ENCODE assay signal across 8 mouse cellular contexts in the genomic region with DNA sequence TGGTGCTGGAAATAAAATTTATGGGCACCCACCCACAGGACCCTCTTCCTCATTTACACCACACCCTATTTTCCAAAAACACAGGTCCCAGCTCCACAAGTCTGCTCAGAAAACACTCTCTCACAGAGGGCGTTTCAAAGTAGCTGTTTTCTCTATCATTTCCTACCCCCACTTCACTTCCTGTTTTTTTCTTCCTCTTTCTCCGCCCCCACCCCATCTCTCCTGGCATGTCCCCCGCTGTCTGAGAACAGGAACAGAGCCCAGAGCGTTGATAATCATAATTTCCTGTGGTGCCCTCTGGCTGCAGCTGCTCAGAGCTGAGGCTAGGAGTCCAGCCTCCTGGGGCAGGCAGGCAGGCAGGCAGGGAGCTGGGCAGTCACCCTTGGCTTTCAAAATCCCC. TPM values are rescaled to one million over a fixed set of nuclear protein-coding genes. Genes with fewer than 3 reads are reported as not detected.
DNase-seq lines count a peak whose midpoint lies in the region.

No protein-coding gene starts in this region.

- peaks cover 56% of the 10 kb centered on the region; the same call in 1 of the 2 replicates for H3K79me2 ChIP-seq in macrophage (ENCODE audit: inconsistent target)

- intact Hi-C loops in gastrocnemius, postnatal 14 days (cut with DNase I; ENCODE audit: low total_unique reads) = no loop called here

- peak overlapping the region; percentile 87 for H3K27ac ChIP-seq in macrophage

- H3K36me3 ChIP-seq in macrophage (ENCODE audit: inconsistent target) = peaks cover 30% of the 10 kb centered on the region

- H3K4me3 ChIP-seq in macrophage (ENCODE audit: inconsistent target) = no peak overlapping the region

- WGBS in macrophage (ENCODE audit: missing documents) = 3% methylated on average over 4 of the region's 4 CpGs

- peak; percentile 24 to 28 for DNase-seq in kidney, adult 8-10 months
- no peak for DNase-seq in kidney, adult 11 months
- DNase-seq in gastrocnemius, postnatal 14 days = peak; percentile 62
- DNase-seq in kidney, postnatal 10 days = peak; percentile 65
- peak; percentile 60 to 69 for DNase-seq in thymus, postnatal 36 days
- no peak for DNase-seq in frontal cortex, postnatal 14 days (ENCODE audit: low spot score in 2 of 2)
- no peak for DNase-seq in right cerebral cortex, postnatal 14 days

RNA-seq across cellular contexts. Expression of gene Fam49a, which starts 39.9 kb away (rescaled TPM):
- 10 to 100 TPM; 10.5 to 12.8 TPM for total RNA-seq in gastrocnemius, postnatal 14 days (2021)
- total RNA-seq in macrophage (2018; cell fraction: chromatin; rRNA removed) = 100 to 1,000 TPM in 19 of 26 experiments, 10 to 100 TPM in 7; 72.7 to 295 (median 143) TPM
- 100 to 1,000 TPM in 7 of 26 experiments, 10 to 100 TPM in 19; 42.1 to 126 (median 91.4) TPM for total RNA-seq in macrophage (2018; cell fraction: cytosol; rRNA removed)
- total RNA-seq in macrophage (2018; cell fraction: nucleus; rRNA removed) = 100 to 1,000 TPM in 17 of 26 experiments, 10 to 100 TPM in 9; 38.7 to 326 (median 141) TPM
- polyA plus RNA-seq in macrophage (2018) = 22.6 to 41.6 TPM (median 39.8 TPM) in 3 replicates

Comparison
In these comparisons a context has a peak if more than half of its experiments do, and no peak if none do; other contexts are left out.
1. DNase-seq: peak in kidney, adult 8-10 months (2 of 2), gastrocnemius, postnatal 14 days (single experiment), kidney, postnatal 10 days (single experiment) and thymus, postnatal 36 days (2 of 2); none in kidney, adult 11 months (single experiment), frontal cortex, postnatal 14 days (0 of 2) and right cerebral cortex, postnatal 14 days (single experiment).